Mouse (Mus musculus) testis, adult 2 months (tissue): Measurements from ENCODE around the gene Clstn1. TPM values are rescaled to one million over a fixed set of nuclear protein-coding genes. Genes with fewer than 3 reads are reported as not detected.
A peak's percentile ranks its signal among the peaks of the same experiment; 100 is the strongest.

Source experiments
- H3K27ac ChIP-seq: fragments of 200-500 bp; 2 replicates; pipeline ENCODE4 v1.5.1; 2012; ENCODE audit warnings: low read depth, low read length; ENCODE audit not compliant: control insufficient read depth, insufficient read depth
- H3K27me3 ChIP-seq: fragments of 200-500 bp; 2 replicates; pipeline ENCODE4 v1.6.1; 2012; ENCODE audit warnings: mild to moderate bottlenecking, low read length, moderate library complexity; ENCODE audit not compliant: control insufficient read depth, insufficient read depth
- H3K36me3 ChIP-seq: fragments of 200-500 bp; 2 replicates; pipeline ENCODE4 v1.6.1; 2012; ENCODE audit warnings: mild to moderate bottlenecking, low read length; ENCODE audit not compliant: control insufficient read depth, insufficient read depth
- H3K4me1 ChIP-seq: fragments of 200-500 bp; 2 replicates; pipeline ENCODE4 v1.6.1; 2012; ENCODE audit warnings: low read length; ENCODE audit not compliant: control insufficient read depth, insufficient read depth
- H3K4me3 ChIP-seq: fragments of 200-500 bp; 2 replicates; pipeline ENCODE4 v1.5.1; 2012; ENCODE audit warnings: low read depth, mild to moderate bottlenecking, low read length, moderate library complexity, mixed read lengths; ENCODE audit not compliant: control insufficient read depth
- CTCF ChIP-seq: fragments of 200-500 bp; IDR thresholded peaks from 2 replicates; pipeline ENCODE4 v1.5.1; 2012; ENCODE audit warnings: low read depth, mild to moderate bottlenecking, inconsistent platforms, low read length, moderate library complexity; ENCODE audit not compliant: control insufficient read depth, insufficient read depth, insufficient replicate concordance
- POLR2A ChIP-seq: fragments of 200-500 bp; IDR thresholded peaks from 2 replicates; pipeline ENCODE4 v1.6.1; 2012; ENCODE audit warnings: low read depth, mild to moderate bottlenecking, inconsistent platforms, low read length, moderate library complexity; ENCODE audit not compliant: control insufficient read depth
- polyA plus RNA-seq: library from polyadenylated mRNA; depleted of rRNA; stranded (reverse); fragments of >200 nt; gene quantifications from 2 replicates; pipeline ENCODE4 v1.2.3, GENCODE M21; 2012; rRNA removed

Clstn1 gene
- polyA plus RNA-seq, 1 experiment = 13.0 TPM

GRCm38 (mm10) chr4:149696189-149696971, 110.1 kb downstream of the Clstn1 start:
- no peaks in the 10 kb centered on the region for H3K27me3 ChIP-seq
- peaks cover 16% of the 10 kb centered on the region for H3K4me1 ChIP-seq
- no peak overlapping the region for H3K4me3 ChIP-seq
- H3K36me3 ChIP-seq = no peaks in the 10 kb centered on the region
- TF ChIP-seq CTCF = no peak
- no peak for TF ChIP-seq POLR2A
- H3K27ac ChIP-seq = no peak overlapping the region

- Histone ChIP-seq H3K27me3 (no peaks in the 10 kb centered on the region), H3K4me1 (peaks cover 24% of the 10 kb centered on the region), H3K36me3 (no peaks in the 10 kb centered on the region), H3K27ac (no peak overlapping the region; the same call in none of the 2 replicates), H3K4me3 (peak overlapping the region; percentile 84)
- TF ChIP-seq CTCF (no peak), POLR2A (no peak)
Measured at GRCm38 (mm10) chr4:149697506-149698196, 111.4 kb downstream of the Clstn1 start.

- peak overlapping the region; percentile 84 for H3K4me3 ChIP-seq
- H3K36me3 ChIP-seq = no peaks in the 10 kb centered on the region
- no peak overlapping the region; the same call in none of the 2 replicates for H3K27ac ChIP-seq
- TF ChIP-seq POLR2A = no peak
- TF ChIP-seq CTCF = peak; percentile 35; the same call in 1 of the 2 replicates
- peaks cover 27% of the 10 kb centered on the region for H3K4me1 ChIP-seq
- H3K27me3 ChIP-seq = no peaks in the 10 kb centered on the region
Measured at GRCm38 (mm10) chr4:149698197-149698821, 112.0 kb downstream of the Clstn1 start.

Other genes starting within 250 kb of the Clstn1 start
- 36.5 and 40.4 TPM in 2 replicates for gene Ube4b, start 159.7 kb upstream of the Clstn1 start, polyA plus RNA-seq
- 0.33 and 0.34 TPM in 2 replicates for gene Rbp7, start 131.5 kb upstream of the Clstn1 start, polyA plus RNA-seq
- 0.60 and 1.3 TPM in 2 replicates for gene Tmem274, start 109.1 kb upstream of the Clstn1 start, polyA plus RNA-seq
- gene Nmnat1, start 101.3 kb upstream of the Clstn1 start, polyA plus RNA-seq = 29.0 and 30.2 TPM in 2 replicates
- 17.8 and 20.9 TPM in 2 replicates for gene Lzic, start 101.2 kb upstream of the Clstn1 start, polyA plus RNA-seq
- 4.1 and 4.7 TPM in 2 replicates for gene Ctnnbip1, start 68.2 kb upstream of the Clstn1 start, polyA plus RNA-seq
- gene Pik3cd, start 116.1 kb downstream of the Clstn1 start, polyA plus RNA-seq = 27.7 and 28.5 TPM in 2 replicates
- 15.7 and 15.8 TPM in 2 replicates for gene Tmem201, start 151.6 kb downstream of the Clstn1 start, polyA plus RNA-seq
- gene Slc25a33, start 187.8 kb downstream of the Clstn1 start, polyA plus RNA-seq = 56.3 and 57.5 TPM in 2 replicates